Mouse (Mus musculus) spleen, adult 2 months (tissue): Measurements from ENCODE around the gene Dock8.

Source experiments
- CTCF ChIP-seq: fragments of 200-500 bp; IDR thresholded peaks from 2 replicates; pipeline ENCODE4 v1.5.1; 2011; ENCODE audit warnings: mild to moderate bottlenecking, inconsistent platforms; ENCODE audit not compliant: insufficient read depth, insufficient read length, insufficient replicate concordance; ENCODE audit errors: extremely low read depth
- POLR2A ChIP-seq: fragments of 200-500 bp; IDR thresholded peaks from 2 replicates; pipeline ENCODE4 v1.6.1; 2011; ENCODE audit warnings: low read depth, low read length, inconsistent platforms

GRCm38 (mm10) chr19:24996815-24997704, 2.3 kb upstream of the Dock8 start:
- TF ChIP-seq CTCF (no peak), POLR2A (no peak)
